Mouse (Mus musculus) heart, adult 9 months (tissue): ENCODE measurements around the gene Usp20.
"Not testable (repeated sequence)": the region's sequence is repeated elsewhere in the genome, so short reads cannot be mapped to it uniquely, and the experiment has no call there.

Source experiments
- DNase-seq, 2 experiments: peaks; one replicate each; pipeline ENCODE4 v3.0.0; 2022; ENCODE audit warnings: low spot score in 2 of 2

The Usp20 gene

DNA sequence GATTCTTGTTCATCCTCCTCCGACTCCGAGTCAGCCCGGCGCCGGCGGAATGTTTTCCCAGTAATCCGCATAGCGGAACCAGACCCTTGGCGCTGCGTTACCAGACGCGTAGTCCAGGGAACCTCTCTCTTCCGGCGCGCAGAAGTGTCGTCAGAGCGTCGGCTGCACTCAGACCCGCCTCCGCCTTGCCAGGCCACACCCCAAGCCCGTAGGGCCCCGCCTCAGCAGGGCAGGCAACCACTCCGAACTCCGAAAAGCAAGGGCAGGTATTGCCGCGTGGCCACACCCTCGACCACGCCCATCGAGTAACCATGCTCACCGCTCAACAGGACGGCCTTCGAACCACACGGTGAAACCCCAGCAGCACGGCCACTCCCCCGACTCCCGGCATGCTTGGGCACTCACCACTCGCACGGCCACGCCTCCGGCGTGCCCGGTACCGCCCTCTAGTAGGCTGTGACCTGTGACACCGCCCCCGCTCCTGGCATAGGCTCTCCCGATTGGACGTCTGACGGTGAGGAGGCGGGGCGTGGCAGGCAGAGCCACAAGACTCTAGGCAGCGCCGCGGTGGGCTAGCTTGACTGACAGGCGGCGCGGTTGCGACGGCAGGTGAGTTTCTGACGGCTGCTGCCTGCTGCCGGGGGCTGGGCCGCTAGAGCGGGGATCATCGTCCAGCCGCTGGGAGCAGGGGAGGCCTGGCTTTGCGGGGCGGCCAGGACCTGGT, at the start of gene Usp20, which contains the start of gene BC005624:
Gene Usp20, plus strand, starts transcription at position 490 of the 724 bp plus-strand sequence.
Gene BC005624, minus strand, starts transcription at position 412 of the 724 bp plus-strand sequence.
- peak; percentile 99 for DNase-seq

DNA sequence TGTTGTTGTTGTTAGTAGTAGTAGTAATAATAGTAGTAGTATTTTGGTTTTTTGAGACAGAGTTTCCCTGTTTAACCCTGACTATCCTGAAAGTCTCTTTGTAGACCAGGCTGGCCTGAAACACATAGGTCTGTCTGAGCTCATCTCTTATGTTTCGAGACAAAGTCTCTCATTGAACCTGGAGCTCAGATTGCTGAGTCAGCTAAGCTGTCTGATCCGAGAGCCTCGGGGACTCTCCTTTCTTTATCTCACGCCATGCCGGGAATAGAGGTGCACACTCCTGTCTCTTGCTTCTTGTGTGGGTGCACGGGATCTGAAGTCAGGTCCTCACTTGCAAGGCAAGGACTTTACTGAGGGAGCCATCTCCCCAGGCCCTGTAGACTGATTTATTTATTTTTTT, 49.0 kb upstream of the Usp20 start:
- DNase-seq = no peak

DNA sequence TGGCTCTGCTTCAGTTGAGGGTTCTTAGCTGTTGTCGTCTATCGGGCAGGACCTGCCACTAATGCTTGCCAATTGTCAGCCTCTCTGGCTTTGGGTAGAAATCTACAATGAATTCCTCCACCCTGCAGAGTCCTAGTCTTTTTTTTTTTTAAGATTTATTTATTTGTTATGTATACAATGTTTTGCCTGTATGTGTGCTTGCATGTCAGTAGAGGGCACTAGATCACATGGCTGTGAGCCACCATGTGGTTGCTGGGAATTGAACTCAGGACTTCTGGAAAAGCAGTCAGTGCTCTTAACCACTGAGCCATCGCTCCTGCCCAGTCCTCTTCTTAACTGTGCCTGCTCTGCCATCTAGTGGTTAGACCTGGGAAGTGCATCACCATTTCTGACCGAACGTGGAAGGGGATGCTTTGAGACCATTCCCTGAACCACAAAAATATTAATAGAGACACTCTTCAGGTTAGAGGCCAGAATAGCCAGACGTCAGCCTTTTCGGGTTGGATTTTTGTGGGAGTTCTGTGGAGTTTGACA, 48.1 kb upstream of the Usp20 start:
- peak; percentile 58 to 75 for DNase-seq

DNA sequence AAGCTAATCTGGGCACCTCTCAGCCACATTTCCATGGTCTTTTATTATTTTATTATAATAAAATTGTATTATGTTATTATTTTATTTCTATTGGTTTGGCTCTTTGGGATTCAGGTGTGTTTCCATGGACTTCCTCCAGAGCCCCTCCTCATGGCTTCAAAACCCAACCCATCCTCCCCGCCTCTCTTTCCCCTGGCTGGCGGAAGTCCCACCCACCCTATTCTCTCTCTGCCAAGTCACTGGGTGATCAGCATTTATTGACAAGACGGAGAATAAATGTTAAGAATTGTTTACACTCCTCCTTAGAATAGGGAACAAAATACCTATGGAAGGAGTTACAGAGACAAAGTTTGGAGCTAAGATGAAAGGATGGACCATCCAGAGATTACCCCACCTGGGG, 45.3 kb upstream of the Usp20 start:
- DNase-seq = no peak

- no peak for DNase-seq
Measured at GRCm38 (mm10) chr2:30937731-30938130, 44.3 kb upstream of the Usp20 start.

GRCm38 (mm10) chr2:30938574-30938991, 43.5 kb upstream of the Usp20 start:
- no peak for DNase-seq

DNA sequence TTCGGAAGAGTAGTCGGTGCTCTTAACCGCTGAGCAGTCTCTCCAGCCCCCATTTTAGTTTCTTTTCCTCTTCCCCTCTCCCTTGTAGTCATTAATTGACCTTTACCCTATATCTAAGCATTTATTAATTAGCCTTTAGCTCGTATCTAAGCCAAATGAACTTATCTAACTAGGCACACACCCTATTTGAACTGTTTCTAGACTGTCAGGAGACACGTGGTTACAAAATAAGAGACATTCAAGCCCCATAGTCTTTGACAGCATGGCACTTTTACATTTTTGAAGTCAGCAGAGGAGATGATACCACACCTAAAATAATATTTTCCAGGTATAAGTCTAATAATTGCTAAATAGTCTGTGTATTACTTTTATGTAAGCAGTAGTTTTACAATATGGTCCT, 40.5 kb upstream of the Usp20 start:
- DNase-seq = no peak

- not testable (repeated sequence) for DNase-seq
Measured at GRCm38 (mm10) chr2:30942116-30942515, 40.0 kb upstream of the Usp20 start.

GRCm38 (mm10) chr2:30942603-30943011, 39.5 kb upstream of the Usp20 start:
- peak; percentile 53 to 54 for DNase-seq

DNA sequence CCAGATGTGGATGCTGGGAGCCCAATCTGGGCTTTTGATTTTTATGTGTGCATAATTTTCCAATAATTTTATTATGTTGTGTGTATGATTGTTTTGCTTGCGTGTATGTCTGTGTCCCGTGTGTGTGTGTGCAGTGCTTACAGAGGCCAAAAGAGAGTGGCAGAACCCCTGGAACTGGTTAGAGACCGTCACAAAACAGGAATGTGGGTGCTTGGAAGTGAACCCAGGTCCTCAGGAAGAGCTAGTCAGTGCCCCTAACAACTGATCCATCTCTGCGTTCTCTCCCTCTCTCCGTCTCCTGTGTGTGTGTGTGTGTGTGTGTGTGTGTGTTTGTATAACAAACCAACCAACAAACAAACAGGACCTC, 29.6 kb upstream of the Usp20 start:
- DNase-seq = no peak

DNA sequence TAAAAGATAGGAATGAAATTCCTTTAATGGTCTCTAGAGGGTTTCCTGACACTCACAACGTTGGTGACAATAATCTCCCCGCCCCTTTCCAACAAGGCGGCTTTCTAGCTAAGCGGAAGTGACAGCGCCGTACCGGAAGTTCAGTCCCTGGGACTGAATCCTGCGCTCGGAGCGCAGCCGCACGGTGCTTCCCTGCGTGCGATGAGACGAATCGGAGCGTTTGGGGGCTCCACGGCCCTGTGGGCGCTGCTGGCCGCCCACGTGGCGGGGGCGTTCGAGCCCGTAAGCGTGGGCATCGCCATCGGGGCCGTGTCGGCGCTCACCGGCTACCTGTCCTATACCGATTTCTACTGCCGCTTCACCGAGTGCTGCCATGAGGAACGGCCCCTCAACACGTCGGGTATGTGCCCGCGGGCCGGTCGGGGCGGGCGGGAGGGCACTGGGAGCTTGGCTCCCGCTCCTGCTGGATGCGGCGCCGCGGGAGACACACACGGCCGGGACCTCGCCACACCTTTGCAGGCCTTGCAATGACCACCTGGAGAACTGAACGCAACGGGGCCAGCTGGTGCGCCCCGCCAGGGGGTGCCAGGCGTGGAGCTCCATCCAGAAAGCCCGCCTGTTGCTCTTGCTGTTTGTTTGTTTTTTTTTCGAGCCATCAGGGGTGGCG, 29.1 kb upstream of the Usp20 start, which contains the start of gene Tor1b:
Gene Tor1b, plus strand, starts transcription at position 136 of the 667 bp plus-strand sequence.
- peak; percentile 87 for DNase-seq

DNA sequence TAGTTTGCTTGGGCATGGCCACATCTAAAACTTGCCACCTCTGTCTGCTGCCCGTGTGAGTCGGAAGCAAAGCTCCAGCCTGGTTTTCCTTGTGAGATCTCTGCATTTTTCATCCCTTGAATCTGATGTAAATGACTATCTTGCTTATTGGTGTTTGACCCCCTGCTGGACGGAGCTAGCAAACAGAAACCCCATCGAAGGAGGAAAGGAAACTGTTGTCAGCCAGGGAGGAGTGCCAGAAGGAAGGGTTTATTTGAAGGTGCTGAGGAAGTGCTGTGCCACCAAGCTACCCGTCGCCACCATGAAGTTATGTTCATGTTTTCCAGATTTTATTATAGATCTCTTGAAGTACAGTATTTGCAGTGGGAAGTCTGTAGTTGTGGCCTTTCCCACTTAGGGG, 27.3 kb upstream of the Usp20 start:
- no peak for DNase-seq

DNA sequence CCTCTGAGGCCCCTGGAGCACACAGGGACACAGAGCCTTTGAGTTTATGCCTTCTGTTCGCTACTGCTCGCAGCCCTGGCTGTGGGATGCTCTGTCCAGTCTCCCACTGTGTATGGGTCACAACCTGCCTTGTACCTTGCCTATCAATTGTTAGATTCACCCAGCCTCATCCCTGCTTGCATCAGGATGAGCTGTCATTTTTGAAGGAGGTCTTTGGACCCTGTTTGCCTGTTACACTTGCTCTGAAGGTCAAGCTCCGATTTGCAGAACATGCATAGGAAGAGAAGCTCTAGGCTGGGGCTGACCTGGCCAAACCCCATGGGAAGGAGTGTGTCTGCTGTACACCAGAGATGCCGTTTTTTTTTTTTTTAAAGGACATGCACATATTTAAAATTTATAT, 24.6 kb upstream of the Usp20 start:
- DNase-seq = no peak

- DNase-seq = no peak
Measured at GRCm38 (mm10) chr2:30958726-30959125, 23.4 kb upstream of the Usp20 start.

DNA sequence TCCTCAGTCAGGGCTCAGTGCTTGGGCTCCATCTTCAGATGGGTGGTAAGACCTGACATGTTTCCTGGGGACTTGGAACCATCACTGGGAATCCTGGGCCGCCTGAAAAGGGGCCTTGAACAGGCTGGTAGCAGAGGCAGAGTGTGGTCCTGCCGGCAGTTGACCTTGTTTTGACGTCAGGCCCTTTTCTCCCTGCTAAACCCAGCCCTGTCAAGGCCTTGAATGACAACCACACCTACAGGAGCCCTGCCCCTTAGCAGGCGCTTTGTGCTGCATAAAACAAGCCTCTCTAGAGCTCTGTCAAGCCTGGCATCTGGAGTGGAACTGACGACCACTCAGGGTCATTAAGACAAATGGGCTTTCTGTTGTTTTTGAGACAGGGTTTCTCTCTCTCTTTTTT, 22.2 kb upstream of the Usp20 start:
- no peak for DNase-seq

DNA sequence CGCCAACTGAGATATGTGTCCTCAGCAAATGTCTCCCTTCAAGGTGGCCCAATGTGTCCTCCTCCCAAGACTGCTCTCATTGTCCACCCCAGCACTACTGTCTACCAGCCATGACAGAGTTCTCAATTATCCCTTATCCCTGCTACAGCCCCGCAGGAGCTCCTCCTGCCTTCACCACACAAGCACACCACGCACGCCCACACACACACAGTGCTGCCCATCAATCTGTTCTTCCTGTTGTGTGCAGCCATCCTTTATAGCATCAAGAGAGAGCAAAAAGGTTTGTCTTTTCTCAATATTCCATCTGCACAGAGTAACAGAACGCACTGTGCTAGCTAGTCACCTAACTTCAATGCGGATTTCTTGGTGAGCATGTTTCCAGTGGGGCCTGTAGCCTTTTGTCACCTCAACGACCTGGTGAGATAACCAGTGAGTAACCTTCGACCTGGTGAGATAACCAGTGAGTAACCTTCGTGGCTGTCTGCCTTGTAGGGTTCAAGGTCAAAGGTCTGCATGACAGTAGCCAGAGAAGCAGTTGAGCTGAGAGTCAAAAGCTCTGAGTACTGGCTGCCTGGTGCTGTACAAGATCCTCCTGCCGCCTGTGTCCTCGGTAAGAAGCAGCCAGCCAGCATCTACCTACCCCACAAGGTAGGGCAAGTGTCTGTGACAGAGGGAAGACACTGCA, 19.4 kb upstream of the Usp20 start:
- DNase-seq = no peak

DNA sequence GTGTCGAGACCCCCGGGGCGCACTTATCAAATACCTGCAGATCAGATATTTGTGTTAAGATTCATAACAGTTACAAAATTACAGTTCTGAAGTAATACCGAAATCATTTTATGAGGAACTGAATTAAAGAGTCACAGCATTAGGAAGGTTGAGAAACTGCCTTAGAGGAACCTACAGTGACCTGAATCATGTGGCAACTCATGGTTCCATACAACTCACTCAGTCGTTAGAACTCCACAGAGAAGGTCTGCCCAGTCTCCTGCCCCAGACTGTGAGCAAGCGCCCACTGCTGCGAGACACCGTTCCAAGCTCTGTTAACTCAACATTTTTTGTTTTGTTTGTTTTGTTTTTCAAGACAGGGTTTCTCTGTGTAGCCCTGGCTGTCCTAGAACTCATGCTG, 16.5 kb upstream of the Usp20 start:
- DNase-seq = no peak

DNA sequence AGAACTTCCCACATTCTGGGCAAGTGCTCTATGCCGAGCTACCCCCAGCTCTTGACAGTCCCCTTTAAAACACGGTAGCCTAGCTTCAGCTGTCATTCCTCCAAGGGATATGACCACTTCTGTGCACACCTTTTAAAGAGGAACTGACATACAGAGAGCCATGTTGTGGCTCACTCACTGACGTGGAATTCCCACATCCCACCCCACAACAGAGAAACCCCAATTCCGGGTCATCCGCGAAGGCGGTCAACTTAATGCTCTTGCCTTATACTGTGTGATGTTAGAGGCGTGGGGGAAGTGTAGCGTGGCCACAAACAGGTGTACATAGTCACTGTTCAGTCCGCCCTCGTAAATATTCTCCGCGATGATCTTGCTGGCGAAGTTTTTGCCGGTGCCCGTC, 15.3 kb upstream of the Usp20 start:
- DNase-seq = no peak

DNA sequence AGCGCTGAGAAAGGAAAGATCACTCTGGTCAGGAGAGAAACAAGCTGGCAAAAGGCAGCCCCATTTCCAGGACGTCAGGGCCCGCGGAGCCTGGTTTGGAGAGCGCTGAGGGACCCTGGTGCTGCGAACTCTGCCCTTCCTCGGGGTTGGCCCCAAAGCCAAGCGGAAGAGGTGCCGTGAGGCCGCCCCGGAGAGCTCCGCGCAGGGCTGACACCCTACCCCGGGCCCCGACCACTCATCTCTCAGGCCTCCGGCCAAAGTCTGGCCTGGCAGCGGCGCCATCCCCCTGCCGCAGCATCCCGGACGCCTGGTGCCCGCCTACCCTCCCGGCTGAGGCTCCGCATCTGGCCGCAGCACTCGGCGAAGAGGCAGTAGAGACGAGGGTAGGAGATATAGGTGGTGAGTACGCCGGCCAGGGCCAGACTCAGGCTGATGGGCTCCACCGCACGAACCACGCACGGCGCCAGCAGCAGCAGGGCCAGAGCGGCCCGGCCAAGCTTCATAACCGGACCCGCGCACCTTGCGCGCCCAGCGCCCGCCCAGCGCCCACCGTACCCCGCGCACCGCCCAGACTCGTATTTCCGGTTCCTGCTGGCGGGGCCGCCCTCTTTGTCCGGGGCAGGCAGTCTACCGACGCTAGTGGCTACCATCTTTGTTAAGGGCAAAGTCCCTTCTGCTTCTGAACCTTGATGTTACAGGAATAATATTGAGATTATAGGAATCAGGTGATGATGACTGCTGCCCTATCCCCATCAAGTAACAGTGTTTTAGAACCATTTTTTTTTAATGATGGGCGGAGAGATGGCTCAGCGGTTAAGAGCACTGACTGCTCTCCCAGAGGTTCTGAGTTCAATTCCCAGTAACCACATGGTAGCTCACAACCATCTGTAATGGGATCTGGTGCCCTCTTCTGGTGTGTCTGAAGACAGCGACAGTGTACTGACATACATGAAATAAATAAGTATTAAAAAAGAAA, 14.4 kb upstream of the Usp20 start, which contains the start of gene Tor1a:
Gene Tor1a, minus strand, starts transcription at position 582 of the 976 bp plus-strand sequence.
- peak; percentile 82 to 87 for DNase-seq

DNA sequence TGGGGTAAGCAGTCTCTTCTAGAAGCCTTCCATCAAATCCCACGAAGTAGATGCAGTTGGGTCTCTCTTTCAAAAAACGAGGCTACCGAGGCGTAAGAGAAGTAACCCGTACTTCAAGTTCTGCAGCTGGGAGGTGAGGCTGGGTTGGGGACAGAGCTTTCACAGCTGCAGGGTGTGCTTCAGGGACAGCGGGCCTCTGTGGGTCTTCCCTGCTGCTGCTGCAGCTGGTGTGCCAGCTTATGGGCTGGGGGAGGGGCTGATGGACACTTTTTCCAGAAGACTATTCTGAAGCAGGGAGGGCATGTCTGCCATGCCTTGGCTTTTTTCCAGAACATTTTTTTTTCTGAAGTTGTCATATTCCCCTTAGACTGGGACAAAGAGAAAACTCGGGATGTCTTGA, 945 bp downstream of the Usp20 start:
- DNase-seq = no peak
